Mouse (Mus musculus) heart, embryonic 14.5 days (tissue): ENCODE data around the gene Kif21a. TPM values are rescaled to one million over a fixed set of nuclear protein-coding genes. Genes with fewer than 3 reads are reported as not detected.
A peak's percentile ranks its signal among the peaks of the same experiment; 100 is the strongest.

Experiments
- ATAC-seq: fragments of 200-750 bp; cut with Nextera tagmentation; 2 replicates; pipeline ENCODE4 v1.8.0; 2017; ENCODE audit warnings: low read depth, moderate TSS enrichment; ENCODE audit not compliant: insufficient number of reproducible peaks, insufficient read depth, low FRiP score
- H3K27ac ChIP-seq, 2 experiments: fragments of 200-500 bp in 1 of 2; fragments of 300-500 bp in 1 of 2; sonication (generic) in 1 of 2; replicated peaks in 1 of 2; 2 replicates each; pipeline ENCODE4 v1.5.1; 2012 to 2014; ENCODE audit warnings: low read depth in 2 of 2, low read length in 2 of 2, control low read depth in 1 of 2, mild to moderate bottlenecking in 1 of 2, mixed read lengths in 1 of 2; ENCODE audit not compliant: control insufficient read depth in 1 of 2, insufficient read depth in 1 of 2
- H3K27me3 ChIP-seq: fragments of 300-500 bp; sonication (generic); 2 replicates; pipeline ENCODE4 v1.6.1; 2014; ENCODE audit warnings: mild to moderate bottlenecking, low read length, control low read depth; ENCODE audit not compliant: control insufficient read depth, insufficient read depth
- H3K36me3 ChIP-seq: fragments of 300-500 bp; sonication (generic); 2 replicates; pipeline ENCODE4 v1.6.1; 2014; ENCODE audit warnings: mild to moderate bottlenecking, control low read depth, low read length, mixed read lengths; ENCODE audit not compliant: control insufficient read depth, insufficient read depth
- H3K4me1 ChIP-seq, 2 experiments: fragments of 200-500 bp in 1 of 2; fragments of 300-500 bp in 1 of 2; sonication (generic) in 1 of 2; 2 replicates each; pipeline ENCODE4 v1.6.1; 2012 to 2014; ENCODE audit warnings: low read length in 2 of 2, control low read depth in 1 of 2, mixed read lengths in 1 of 2; ENCODE audit not compliant: control insufficient read depth in 2 of 2, insufficient read depth in 2 of 2
- H3K4me2 ChIP-seq: fragments of 300-500 bp; sonication (generic); 2 replicates; pipeline ENCODE4 v1.6.1; 2014; ENCODE audit warnings: mild to moderate bottlenecking, low read length
- H3K4me3 ChIP-seq, 2 experiments: fragments of 200-500 bp in 1 of 2; fragments of 300-500 bp in 1 of 2; sonication (generic) in 1 of 2; 2 replicates each; pipeline ENCODE4 v1.5.1; 2012 to 2014; ENCODE audit warnings: low read length in 2 of 2, mild to moderate bottlenecking in 2 of 2, control low read depth in 1 of 2, low read depth in 1 of 2, moderate library complexity in 1 of 2; ENCODE audit not compliant: control insufficient read depth in 1 of 2, insufficient read depth in 1 of 2
- H3K9ac ChIP-seq: fragments of 300-500 bp; sonication (generic); 2 replicates; pipeline ENCODE4 v1.6.1; 2014; ENCODE audit warnings: mild to moderate bottlenecking, low read length
- H3K9me3 ChIP-seq: fragments of 300-500 bp; sonication (generic); 2 replicates; pipeline ENCODE4 v1.6.1; 2016; ENCODE audit warnings: low read length, control low read depth; ENCODE audit not compliant: control insufficient read depth
- WGBS: fragments of 180-500 bp; shearing (Covaris S2); extraction: QIAGEN DNeasy Blood & Tissue Kit; methylation state at CpG from one replicate; pipeline ENCODE4 v1.1.7; 2014; 5-methylcytosine and 5-hydroxymethylcytosine counted together
- polyA plus RNA-seq: library from polyadenylated mRNA; unstranded; fragments of >200 nt; fragmentation: Nextera tagmentation; extraction: Ambion mirVana; gene quantifications from 2 replicates; pipeline ENCODE4 v1.2.1, GENCODE M21; 2014

Kif21a gene
- polyA plus RNA-seq, 1 experiment from 2014 or later, result 5.7 TPM

DNA sequence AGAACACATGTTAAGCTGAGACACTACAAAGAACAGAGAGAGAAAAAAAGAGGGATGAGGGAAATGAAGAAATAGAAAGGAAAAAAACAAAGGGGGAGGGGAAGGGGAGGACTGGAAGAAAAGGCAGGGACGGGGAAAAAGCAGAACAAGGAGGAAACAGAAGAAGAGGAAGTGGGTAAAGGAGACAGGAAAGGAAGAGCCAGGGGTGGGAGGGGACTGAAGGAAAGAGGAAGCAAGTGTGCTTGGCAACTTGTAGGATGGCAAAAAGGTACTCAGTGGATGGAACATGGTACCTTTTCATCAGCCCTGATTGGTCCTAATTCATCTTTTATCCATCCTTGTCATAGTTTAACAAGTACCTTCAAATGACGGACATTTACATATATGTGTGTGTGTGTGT, 86.4 kb downstream of the Kif21a start:
- no peak for ATAC-seq
- 78% methylated on average over 2 of the region's 2 CpGs for WGBS
- H3K27ac ChIP-seq, result no peak overlapping the region
- no peaks in the 10 kb centered on the region for H3K4me1 ChIP-seq
- H3K27me3 ChIP-seq, result no peaks in the 10 kb centered on the region
- peaks cover 26% of the 10 kb centered on the region for H3K36me3 ChIP-seq
- no peaks in the 10 kb centered on the region for H3K9me3 ChIP-seq
- H3K4me3 ChIP-seq, result no peak overlapping the region
- no peak overlapping the region for H3K4me2 ChIP-seq
- H3K9ac ChIP-seq, result no peak overlapping the region

GRCm38 (mm10) chr15:90962548-90962947, 87.2 kb downstream of the Kif21a start:
- no peak overlapping the region for H3K4me2 ChIP-seq
- H3K4me3 ChIP-seq, result no peak overlapping the region
- no peak for ATAC-seq
- no peak overlapping the region for H3K9ac ChIP-seq
- WGBS, result 37% methylated on average over 4 of the region's 4 CpGs
- no peaks in the 10 kb centered on the region for H3K9me3 ChIP-seq
- no peaks in the 10 kb centered on the region for H3K4me1 ChIP-seq
- peaks cover 18% of the 10 kb centered on the region for H3K36me3 ChIP-seq
- H3K27me3 ChIP-seq, result no peaks in the 10 kb centered on the region
- H3K27ac ChIP-seq, result no peak overlapping the region

GRCm38 (mm10) chr15:90960831-90961554, 88.8 kb downstream of the Kif21a start:
- Histone ChIP-seq H3K4me2 (no peak overlapping the region), H3K27me3 (no peaks in the 10 kb centered on the region), H3K4me1 (no peaks in the 10 kb centered on the region), H3K36me3 (peaks cover 8% of the 10 kb centered on the region), H3K4me3 (no peak overlapping the region), H3K9me3 (no peaks in the 10 kb centered on the region), H3K27ac (no peak overlapping the region), H3K9ac (no peak overlapping the region)
- ATAC-seq, result no peak
- WGBS, result 89% methylated on average over 8 of the region's 8 CpGs

DNA sequence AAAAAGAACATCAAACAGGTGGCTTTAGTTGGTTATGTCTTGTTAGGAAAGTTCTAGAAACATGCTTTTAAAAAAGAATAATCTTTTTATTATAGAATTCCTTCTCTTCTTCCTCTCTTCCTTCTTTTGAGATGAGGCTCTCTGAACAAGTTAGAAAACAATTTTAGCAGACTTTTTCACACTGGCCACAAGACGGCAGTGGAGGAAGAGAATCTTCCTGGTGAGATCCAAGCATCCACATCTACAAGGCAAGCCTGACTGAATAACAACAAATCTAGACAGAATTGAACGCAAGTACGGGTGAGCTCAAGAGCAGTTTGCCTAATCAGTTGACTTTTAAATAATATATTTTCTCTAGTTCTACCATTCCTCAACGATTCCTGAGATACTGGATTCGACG, 98.4 kb downstream of the Kif21a start:
- H3K27ac ChIP-seq, result no peak overlapping the region
- H3K36me3 ChIP-seq, result peaks cover 4% of the 10 kb centered on the region; the same call in 1 of the 2 replicates
- no peaks in the 10 kb centered on the region for H3K9me3 ChIP-seq
- no peaks in the 10 kb centered on the region for H3K4me1 ChIP-seq
- no peaks in the 10 kb centered on the region for H3K27me3 ChIP-seq
- 85% methylated on average over 6 of the region's 6 CpGs for WGBS
- H3K9ac ChIP-seq, result no peak overlapping the region
- no peak overlapping the region for H3K4me3 ChIP-seq
- H3K4me2 ChIP-seq, result no peak overlapping the region
- ATAC-seq, result no peak

DNA sequence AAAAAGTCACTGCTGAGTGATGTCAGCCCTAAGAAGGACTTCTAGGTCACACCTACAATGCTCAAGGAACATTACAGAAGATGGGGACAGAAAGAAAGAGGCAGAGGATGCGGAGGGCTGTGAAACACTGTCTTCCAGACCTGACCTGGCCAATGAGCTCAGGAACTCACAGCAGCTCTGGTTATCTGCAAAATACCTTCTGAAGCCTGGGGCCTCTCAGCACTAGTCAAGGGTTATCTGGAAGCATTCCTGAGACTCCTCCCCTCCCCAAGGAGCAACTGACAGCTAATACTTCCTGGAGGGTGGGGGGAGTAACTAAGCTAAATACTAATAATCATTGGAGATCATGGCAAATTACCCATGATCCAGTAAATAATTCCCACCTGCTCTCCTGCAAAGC, 111.3 kb downstream of the Kif21a start:
- Histone ChIP-seq H3K4me2 (no peak overlapping the region), H3K9ac (no peak overlapping the region), H3K27ac (0 out of 4 replicates have a peak overlapping the region, but pooled peaks of 1 of the 2 experiments have one; percentile 9), H3K27me3 (no peaks in the 10 kb centered on the region), H3K9me3 (no peaks in the 10 kb centered on the region), H3K36me3 (no peaks in the 10 kb centered on the region), H3K4me1 (peaks cover 10 to 17% of the 10 kb centered on the region in 2 experiments), H3K4me3 (no peak overlapping the region)
- WGBS, result 30% methylated on average over 1 of the region's 1 CpGs
- no peak for ATAC-seq

- peaks cover 10 to 17% of the 10 kb centered on the region in 2 experiments for H3K4me1 ChIP-seq
- WGBS, result 27% methylated on average over 6 of the region's 6 CpGs
- H3K9me3 ChIP-seq, result no peaks in the 10 kb centered on the region
- H3K4me3 ChIP-seq, result no peak overlapping the region
- H3K27ac ChIP-seq, result peak overlapping the region; percentile 19 to 49; a peak in 3 of 4 replicates
- H3K9ac ChIP-seq, result no peak overlapping the region
- 0 out of 2 replicates have a peak, but pooled peaks have one; percentile 31 for ATAC-seq
- no peaks in the 10 kb centered on the region for H3K36me3 ChIP-seq
- H3K27me3 ChIP-seq, result no peaks in the 10 kb centered on the region
- 0 out of 2 replicates have a peak overlapping the region, but pooled peaks have one; percentile 11 for H3K4me2 ChIP-seq
Measured at GRCm38 (mm10) chr15:90935579-90935978, 114.2 kb downstream of the Kif21a start.

DNA sequence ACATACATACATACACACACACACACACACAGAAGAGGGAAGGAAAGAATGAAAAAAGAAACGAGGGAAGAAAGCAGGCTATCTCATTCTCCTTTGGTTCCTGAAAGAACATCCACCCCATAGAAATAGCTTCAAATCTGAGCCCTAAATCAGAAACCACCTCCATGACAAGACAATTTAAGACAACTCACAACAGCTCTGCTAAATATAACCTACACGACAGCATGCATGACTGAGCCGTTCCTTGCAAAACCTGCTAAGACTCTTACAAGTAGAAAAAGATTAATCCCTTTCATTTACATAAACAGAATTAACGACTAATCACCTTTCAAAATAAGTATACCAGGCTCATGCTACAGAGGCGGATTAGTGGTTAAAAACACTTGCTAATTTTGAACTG, 118.3 kb downstream of the Kif21a start:
- H3K4me1 ChIP-seq, result peaks cover 4 to 9% of the 10 kb centered on the region in 2 experiments
- no peak for ATAC-seq
- H3K27ac ChIP-seq, result no peak overlapping the region
- H3K27me3 ChIP-seq, result no peaks in the 10 kb centered on the region
- H3K4me2 ChIP-seq, result no peak overlapping the region
- H3K4me3 ChIP-seq, result no peak overlapping the region
- no peaks in the 10 kb centered on the region for H3K36me3 ChIP-seq
- no peaks in the 10 kb centered on the region for H3K9me3 ChIP-seq
- 53% methylated on average over 5 of the region's 5 CpGs for WGBS
- no peak overlapping the region for H3K9ac ChIP-seq

- H3K27me3 ChIP-seq, result no peaks in the 10 kb centered on the region
- no peaks in the 10 kb centered on the region for H3K4me1 ChIP-seq
- no peak overlapping the region for H3K27ac ChIP-seq
- H3K4me3 ChIP-seq, result no peak overlapping the region
- 0 out of 2 replicates have a peak, but pooled peaks cover 5% of the 10 kb centered on the region for H3K9me3 ChIP-seq
- H3K36me3 ChIP-seq, result no peaks in the 10 kb centered on the region
- no peak overlapping the region for H3K4me2 ChIP-seq
- ATAC-seq, result no peak
- WGBS, result 8% methylated on average over 1 of the region's 1 CpGs
- no peak overlapping the region for H3K9ac ChIP-seq
Measured at GRCm38 (mm10) chr15:90929043-90929442, 120.7 kb downstream of the Kif21a start.
